Mouse (Mus musculus) liver, adult 2 months (tissue): Measurements from ENCODE around the gene Tmem79.

Experiments
- CTCF ChIP-seq: fragments of 200-500 bp; IDR thresholded peaks from 2 replicates; pipeline ENCODE4 v1.5.1; 2011; ENCODE audit warnings: low read depth, low read length, control low read depth
- POLR2A ChIP-seq: fragments of 200-500 bp; IDR thresholded peaks from 2 replicates; pipeline ENCODE4 v1.6.1; 2011; ENCODE audit warnings: low read length, control low read depth; ENCODE audit not compliant: insufficient read depth; ENCODE audit errors: extremely low read depth

- TF ChIP-seq POLR2A (no peak), CTCF (no peak)
These were observed 25.8 kb upstream of the Tmem79 start for GRCm38 (mm10) chr3:88361612-88362313.
